In genomic region chr13:37880035-37880434, GRCm38 (mm10) we compare ENCODE assay signal across 10 mouse cellular contexts.
DNase-seq lines count a peak whose midpoint lies in the region; ATAC-seq and TF ChIP-seq lines count a peak whose summit lies in the region.
"Had no signal": no experiment of that assay in that cellular context is flagged by ENCODE, and none has a peak within 500 bp of the region (broad histone marks: within the 10 kb centered on the region; RNA-seq: fewer than 3 reads in every experiment).

No protein-coding gene starts in this region.

- intact Hi-C loops in gastrocnemius, adult 2 months (cut with DNase I) = loop anchor here (5.0 kb wide), 1 partner anchor 33 kb away; no protein-coding TSS in a partner anchor

- H3K27ac ChIP-seq in gastrocnemius, adult 2 months = peak overlapping the region; percentile 87
- peak overlapping the region; percentile 56; the same call in 1 of the 2 replicates for H3K27ac ChIP-seq in lung, embryonic 14.5 days (ENCODE audit: low read depth)
- H3K27ac ChIP-seq in intestine, postnatal 0 days (ENCODE audit: low read depth, low read length) = peak overlapping the region; percentile 42

- WGBS in lung, embryonic 14.5 days = 47% methylated on average over 1 of the region's 1 CpGs
- WGBS in intestine, postnatal 0 days = 20% methylated on average over 1 of the region's 1 CpGs

- H3K9ac ChIP-seq in lung, embryonic 14.5 days = no peak overlapping the region
- H3K9ac ChIP-seq in intestine, postnatal 0 days (ENCODE audit: low read depth, low read length) = no peak overlapping the region

- peaks cover 89% of the 10 kb centered on the region for H3K79me2 ChIP-seq in myocyte (ENCODE audit: control insufficient read depth, insufficient read depth)

- no peak overlapping the region for H3ac ChIP-seq in myocyte (ENCODE audit: control insufficient read depth, insufficient read length)

- H3K4me3 ChIP-seq in gastrocnemius, adult 2 months = peak overlapping the region; percentile 56; the same call in 1 of the 2 replicates
- H3K4me3 ChIP-seq in lung, embryonic 14.5 days (ENCODE audit: low read depth, low read length) = no peak overlapping the region
- no peak overlapping the region for H3K4me3 ChIP-seq in intestine, postnatal 0 days (ENCODE audit: low read depth, low read length)
- H3K4me3 ChIP-seq in myocyte = no peak overlapping the region

- H3K9me3 ChIP-seq in lung, embryonic 14.5 days (ENCODE audit: low read depth, low read length) = no peaks in the 10 kb centered on the region
- no peaks in the 10 kb centered on the region for H3K9me3 ChIP-seq in intestine, postnatal 0 days (ENCODE audit: control insufficient read depth)

- no peak for TF ChIP-seq CTCF in gastrocnemius, adult 2 months (IDR thresholded peaks at IDR 0.05)
- TF ChIP-seq CTCF in lung, embryonic 14.5 days (IDR thresholded peaks at IDR 0.05; ENCODE audit: low read depth) = no peak
- no peak for TF ChIP-seq CTCF in intestine, postnatal 0 days (IDR thresholded peaks at IDR 0.05; ENCODE audit: low read depth)

- DNase-seq in gastrocnemius, adult 2 months = no peak
- DNase-seq in gastrocnemius, postnatal 4 days (ENCODE audit: low spot score in 2 of 2) = no peak
- DNase-seq in lung, embryonic 14.5 days = no peak
- no peak for DNase-seq in lung, postnatal 4 days
- no peak for DNase-seq in c-Kit-positive CD71-positive TER-119-positive erythroid progenitor cells, embryonic 14.5 days (ENCODE audit: low spot score)
- DNase-seq: gastrocnemius, postnatal 14 days; lung, adult 18-20 months had no signal

- H3K4me1 ChIP-seq in lung, embryonic 14.5 days (ENCODE audit: insufficient read depth) = peaks cover 49% of the 10 kb centered on the region
- peaks cover 34% of the 10 kb centered on the region for H3K4me1 ChIP-seq in intestine, postnatal 0 days (replicated peaks; ENCODE audit: control insufficient read depth, insufficient read depth, low read length)

- no peak for TF ChIP-seq POLR2A in myocyte (IDR thresholded peaks at IDR 0.05; ENCODE audit: insufficient read length, low read depth)

- no peaks in the 10 kb centered on the region for H3K36me3 ChIP-seq in lung, embryonic 14.5 days (ENCODE audit: insufficient read depth)
- no peaks in the 10 kb centered on the region; the same call in 1 of the 2 replicates for H3K36me3 ChIP-seq in intestine, postnatal 0 days (ENCODE audit: control insufficient read depth, insufficient read depth)
- H3K36me3 ChIP-seq in myocyte (ENCODE audit: control insufficient read depth, insufficient read depth) = no peaks in the 10 kb centered on the region

- no peak for ATAC-seq in lung, embryonic 14.5 days (ENCODE audit: insufficient read depth)
- no peak for ATAC-seq in intestine, postnatal 0 days
- no peak for ATAC-seq in frontal cortex, adult (ENCODE audit: low TSS enrichment)

- H3K4me2 ChIP-seq in lung, embryonic 14.5 days = no peak overlapping the region
- peak overlapping the region; percentile 40; the same call in 1 of the 2 replicates for H3K4me2 ChIP-seq in intestine, postnatal 0 days (replicated peaks; ENCODE audit: low read depth)
- H3K4me2 ChIP-seq in myocyte (ENCODE audit: low read depth) = peak overlapping the region; percentile 82

- no peaks in the 10 kb centered on the region for H3K27me3 ChIP-seq in lung, embryonic 14.5 days (ENCODE audit: insufficient read depth, low read length)
- no peaks in the 10 kb centered on the region for H3K27me3 ChIP-seq in intestine, postnatal 0 days (replicated peaks; ENCODE audit: control insufficient read depth, insufficient read depth, low read length)
- no peaks in the 10 kb centered on the region for H3K27me3 ChIP-seq in myocyte (ENCODE audit: control insufficient read depth, insufficient read depth, insufficient read length)

TF ChIP-seq in myocyte, 11 proteins besides CTCF, POLR2A, EP300 and RAD21:
- peak in 2 of 3 experiments; percentile 26 to 64 for TF ChIP-seq MYOG (IDR thresholded peaks at IDR 0.05; ENCODE audit: control insufficient read depth in 1 of 3, insufficient read depth in 1 of 3, insufficient read length in 2 of 3, low read depth in 2 of 3)
- no peak for TF ChIP-seq SRF (IDR thresholded peaks at IDR 0.05; ENCODE audit: control insufficient read depth, insufficient read length, low read depth)
- TF ChIP-seq TCF3 (IDR thresholded peaks at IDR 0.05; ENCODE audit: insufficient read length, low read depth) = no peak
- TF ChIP-seq MYOD1 (IDR thresholded peaks at IDR 0.05; ENCODE audit: control insufficient read depth in 1 of 3, insufficient read length in 2 of 3, low read depth in 2 of 3) = peak in 2 of 3 experiments; percentile 42 to 79
